Mouse (Mus musculus) heart, postnatal 0 days (tissue): ENCODE data around the gene Slc25a12.

Experiments
- CTCF ChIP-seq: IDR thresholded peaks from 2 replicates; pipeline ENCODE4 v1.5.1; 2016; ENCODE audit warnings: antibody characterized with exemption, control low read depth, low read depth
- EP300 ChIP-seq: IDR thresholded peaks from 2 replicates; pipeline ENCODE4 v1.6.1; 2016; ENCODE audit warnings: antibody characterized with exemption, low read depth

DNA sequence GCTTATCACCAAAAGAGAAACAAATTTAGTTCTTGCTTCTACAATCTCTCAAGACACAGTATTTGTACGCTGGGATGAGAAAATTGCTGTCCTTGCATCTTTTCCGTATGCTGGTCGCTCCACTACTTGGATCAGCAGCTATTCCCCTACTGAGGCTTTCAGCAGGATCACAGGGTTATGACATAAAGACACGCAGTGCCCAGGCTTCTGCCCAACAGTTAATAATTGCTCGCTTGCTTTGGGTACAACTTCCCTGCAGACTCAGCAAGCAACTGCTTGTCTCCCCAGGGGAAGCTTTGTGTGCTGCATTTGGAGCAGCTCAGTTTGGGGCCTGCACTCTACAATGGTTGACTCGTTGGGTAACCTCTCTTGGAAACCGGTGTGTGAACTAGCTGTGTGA, 91.8 kb downstream of the Slc25a12 start:
- no peak for TF ChIP-seq EP300
- no peak for TF ChIP-seq CTCF
